Mouse (Mus musculus): ENCODE measurements around the gene Slc16a1.

GRCm38 (mm10) chr3:104638932-104639748 is 672 bp downstream of the Slc16a1 start:
- no peak for TF ChIP-seq POLR2A (IDR thresholded peaks at IDR 0.05; ENCODE audit: borderline replicate concordance, insufficient read depth, low read length)
- TF ChIP-seq CTCF (IDR thresholded peaks at IDR 0.05; ENCODE audit: borderline replicate concordance, insufficient read depth, low read depth, low read length), result no peak

Measured in cerebellum, adult 2 months (tissue).